Mouse (Mus musculus) forebrain, embryonic 11.5 days (tissue): ENCODE results near the gene Ccn6. TPM values are rescaled to one million over a fixed set of nuclear protein-coding genes. Genes with fewer than 3 reads are reported as not detected.

Experiments
- ATAC-seq: fragments of 200-750 bp; cut with Nextera tagmentation; replicated peaks from 2 replicates; pipeline ENCODE4 v1.8.0; 2017; ENCODE audit warnings: moderate TSS enrichment; ENCODE audit not compliant: low FRiP score
- DNase-seq: peaks from one replicate; pipeline ENCODE4 v3.0.0-alpha.2; 2017; ENCODE audit warnings: low spot score
- H3K27ac ChIP-seq: fragments of 300-500 bp; sonication (generic); 2 replicates; pipeline ENCODE4 v1.5.1; 2014; ENCODE audit warnings: low read depth, low read length
- H3K27me3 ChIP-seq: fragments of 300-500 bp; sonication (generic); 2 replicates; pipeline ENCODE4 v1.6.1; 2014; ENCODE audit warnings: mild to moderate bottlenecking, low read length, mixed read lengths; ENCODE audit not compliant: control insufficient read depth, insufficient read depth
- H3K36me3 ChIP-seq: fragments of 300-500 bp; sonication (generic); 2 replicates; pipeline ENCODE4 v1.6.1; 2014; ENCODE audit warnings: mild to moderate bottlenecking, low read length, moderate library complexity, mixed read lengths; ENCODE audit not compliant: control insufficient read depth, insufficient read depth
- H3K4me1 ChIP-seq: fragments of 300-500 bp; sonication (generic); replicated peaks from 2 replicates; pipeline ENCODE4 v1.6.1; 2014; ENCODE audit warnings: low read length, mixed read lengths; ENCODE audit not compliant: control insufficient read depth, insufficient read depth
- H3K4me2 ChIP-seq: fragments of 300-500 bp; sonication (generic); 2 replicates; pipeline ENCODE4 v1.6.1; 2014; ENCODE audit warnings: low read depth, mild to moderate bottlenecking, low read length, moderate library complexity, mixed read lengths; ENCODE audit not compliant: severe bottlenecking
- H3K4me3 ChIP-seq: fragments of 300-500 bp; sonication (generic); 2 replicates; pipeline ENCODE4 v1.5.1; 2014; ENCODE audit warnings: low read depth, low read length
- H3K9ac ChIP-seq: fragments of 300-500 bp; sonication (generic); 2 replicates; pipeline ENCODE4 v1.6.1; 2014; ENCODE audit warnings: low read length
- H3K9me3 ChIP-seq: fragments of 300-500 bp; sonication (generic); 2 replicates; pipeline ENCODE4 v1.6.1; 2016; ENCODE audit warnings: low read length, mixed read lengths; ENCODE audit not compliant: control insufficient read depth
- WGBS: fragments of 180-500 bp; shearing (Covaris S2); extraction: QIAGEN DNeasy Blood & Tissue Kit; methylation state at CpG from one replicate; pipeline ENCODE4 v1.1.7; 2014; 5-methylcytosine and 5-hydroxymethylcytosine counted together
- polyA plus RNA-seq: library from polyadenylated mRNA; unstranded; fragments of >200 nt; fragmentation: Nextera tagmentation; extraction: Ambion mirVana; gene quantifications from 2 replicates; pipeline ENCODE4 v1.2.1, GENCODE M21; 2014

The Ccn6 gene
- polyA plus RNA-seq, 1 experiment from 2014 or later, result 0.27 TPM

DNA sequence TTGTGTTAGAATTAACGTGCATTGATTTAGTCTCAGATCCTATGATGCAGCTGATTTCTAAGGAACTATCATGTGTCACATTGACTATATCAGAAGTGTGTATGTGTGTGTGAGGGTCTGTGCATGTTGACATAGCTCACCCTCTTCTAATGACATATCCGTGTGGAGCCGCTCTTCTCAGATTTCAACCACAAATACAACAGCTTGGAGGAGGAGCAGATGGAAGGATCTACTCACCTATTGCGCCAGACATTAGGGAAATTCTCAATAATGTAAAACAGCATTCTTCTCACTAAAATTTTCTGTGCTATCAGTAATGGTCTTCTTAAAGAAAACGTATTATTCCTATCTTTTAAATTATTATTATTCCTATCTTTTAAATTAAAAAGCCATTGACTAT is 6.9 kb downstream of the Ccn6 start:
- 91% methylated on average over 5 of the region's 5 CpGs for WGBS
- H3K9ac ChIP-seq, result no peak overlapping the region
- no peak overlapping the region for H3K4me3 ChIP-seq
- no peak overlapping the region for H3K4me2 ChIP-seq
- ATAC-seq, result no peak
- no peak overlapping the region for H3K27ac ChIP-seq
- no peak for DNase-seq
- no peaks in the 10 kb centered on the region for H3K36me3 ChIP-seq
- no peaks in the 10 kb centered on the region for H3K27me3 ChIP-seq
- no peaks in the 10 kb centered on the region for H3K9me3 ChIP-seq
- no peaks in the 10 kb centered on the region for H3K4me1 ChIP-seq

DNA sequence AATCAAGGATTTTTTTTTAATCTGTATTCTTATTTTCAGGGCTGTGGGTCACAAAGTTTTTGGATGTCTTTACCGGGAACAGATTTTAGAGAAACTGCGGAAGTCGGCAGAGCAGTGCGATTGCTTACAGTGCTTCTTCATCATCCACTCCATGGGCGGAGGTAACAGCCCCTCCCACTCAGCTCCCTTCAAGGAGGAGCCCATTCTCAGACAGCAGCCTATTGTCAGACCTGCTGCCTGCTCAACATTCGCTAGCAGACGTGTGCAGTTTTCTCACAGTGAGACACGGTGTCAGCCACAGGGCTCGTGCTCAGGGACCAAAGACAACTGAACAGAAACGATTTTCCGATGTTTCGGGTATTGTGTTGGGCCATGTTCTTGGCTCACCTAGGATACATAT is 21.4 kb downstream of the Ccn6 start:
- Histone ChIP-seq H3K4me1 (no peaks in the 10 kb centered on the region), H3K9ac (no peak overlapping the region), H3K27ac (no peak overlapping the region), H3K4me2 (no peak overlapping the region), H3K4me3 (no peak overlapping the region), H3K27me3 (no peaks in the 10 kb centered on the region), H3K36me3 (no peaks in the 10 kb centered on the region; the same call in 1 of the 2 replicates), H3K9me3 (no peaks in the 10 kb centered on the region)
- 87% methylated on average over 12 of the region's 12 CpGs for WGBS
- DNase-seq (no peak), ATAC-seq (no peak)

DNA sequence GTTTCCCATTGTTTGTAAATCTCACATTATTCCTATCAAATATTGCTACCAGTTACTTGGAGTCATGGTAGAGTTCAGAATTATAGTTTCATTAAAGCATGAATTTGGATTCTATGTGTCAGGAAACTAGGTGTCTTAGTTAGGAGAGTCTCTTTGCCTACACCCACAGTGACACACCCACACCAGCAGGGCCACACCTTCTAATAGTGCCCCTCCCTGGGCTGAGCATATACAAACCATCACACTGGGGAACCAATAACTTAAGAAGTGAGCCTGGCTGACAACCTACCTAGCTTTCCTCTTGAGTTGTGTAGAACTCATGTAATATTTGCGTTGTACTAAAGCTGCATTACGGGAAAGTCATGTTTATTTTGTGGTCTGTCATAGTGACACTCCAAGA is 22.2 kb downstream of the Ccn6 start:
- DNase-seq (no peak), ATAC-seq (no peak)
- Histone ChIP-seq H3K9ac (no peak overlapping the region), H3K4me1 (no peaks in the 10 kb centered on the region), H3K27ac (no peak overlapping the region), H3K4me3 (no peak overlapping the region), H3K27me3 (no peaks in the 10 kb centered on the region), H3K36me3 (no peaks in the 10 kb centered on the region; the same call in 1 of the 2 replicates), H3K4me2 (no peak overlapping the region), H3K9me3 (no peaks in the 10 kb centered on the region)
- WGBS, result 94% methylated on average over 2 of the region's 2 CpGs

DNA sequence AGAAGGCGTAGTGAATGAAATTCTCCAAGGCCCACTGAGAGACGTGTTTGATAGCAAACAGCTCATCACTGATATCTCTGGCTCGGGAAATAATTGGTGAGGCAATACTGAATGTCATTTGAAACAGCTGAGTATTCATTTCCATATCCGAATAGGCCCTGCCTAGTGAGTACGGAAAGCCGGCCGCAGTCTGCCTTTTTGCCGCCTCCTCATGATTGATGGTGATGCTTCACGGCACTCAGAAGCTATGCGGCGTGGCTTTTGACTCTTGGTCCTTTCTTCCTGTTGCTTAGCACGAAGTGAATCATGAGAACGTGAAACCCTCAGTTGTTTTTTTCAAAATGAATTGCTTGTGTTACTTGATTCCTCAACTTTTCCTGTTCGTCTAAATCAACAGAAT is 22.8 kb downstream of the Ccn6 start:
- Histone ChIP-seq H3K4me1 (no peaks in the 10 kb centered on the region), H3K4me2 (no peak overlapping the region), H3K9ac (no peak overlapping the region), H3K4me3 (no peak overlapping the region), H3K9me3 (no peaks in the 10 kb centered on the region), H3K36me3 (no peaks in the 10 kb centered on the region; the same call in 1 of the 2 replicates), H3K27ac (no peak overlapping the region), H3K27me3 (no peaks in the 10 kb centered on the region)
- 94% methylated on average over 14 of the region's 14 CpGs for WGBS
- ATAC-seq, result no peak
- no peak for DNase-seq

DNA sequence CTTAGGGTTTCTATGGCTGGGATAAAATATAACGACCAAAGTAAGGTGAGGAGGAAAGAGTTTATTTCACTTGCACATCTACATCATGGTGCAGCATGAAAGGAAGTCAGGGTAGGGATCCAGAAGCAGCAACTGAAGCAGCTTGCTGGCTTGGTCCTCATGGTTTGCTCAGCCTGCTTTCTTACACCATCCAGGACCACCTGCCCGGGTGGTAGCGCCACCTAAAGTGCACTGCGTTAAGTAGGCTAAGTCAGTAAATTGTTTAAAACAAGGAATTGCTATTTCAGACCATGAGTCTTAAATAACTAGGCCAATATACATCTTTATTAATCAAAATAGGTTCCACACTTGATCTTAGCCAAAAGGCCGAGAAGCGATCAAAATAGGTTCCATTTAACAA is 24.8 kb downstream of the Ccn6 start:
- 85% methylated on average over 6 of the region's 6 CpGs for WGBS
- H3K9me3 ChIP-seq, result no peaks in the 10 kb centered on the region
- H3K36me3 ChIP-seq, result no peaks in the 10 kb centered on the region; the same call in 1 of the 2 replicates
- DNase-seq (no peak), ATAC-seq (no peak)
- no peaks in the 10 kb centered on the region for H3K4me1 ChIP-seq
- H3K27me3 ChIP-seq, result no peaks in the 10 kb centered on the region
- no peak overlapping the region for H3K27ac ChIP-seq
- no peak overlapping the region for H3K4me3 ChIP-seq
- H3K9ac ChIP-seq, result no peak overlapping the region
- H3K4me2 ChIP-seq, result no peak overlapping the region

DNA sequence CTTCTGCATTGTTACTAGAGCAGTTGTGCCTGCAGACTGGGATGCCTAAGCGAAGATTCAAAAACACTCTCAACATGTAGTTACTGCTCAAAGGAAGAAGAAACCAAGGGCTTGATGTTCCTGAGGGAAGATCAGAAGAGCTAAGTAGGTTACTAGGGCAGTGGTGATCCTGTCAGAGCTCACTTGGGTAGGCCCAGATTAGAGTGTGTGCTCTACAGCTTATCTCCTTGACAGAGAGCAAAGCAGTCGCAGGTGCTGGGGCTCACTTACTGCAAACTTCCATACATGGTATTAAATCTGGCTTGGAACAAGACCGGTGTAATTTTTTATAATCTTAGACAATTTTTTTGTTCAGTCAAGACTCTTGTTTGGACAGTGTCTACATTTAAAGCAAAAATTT is 25.8 kb downstream of the Ccn6 start:
- no peak overlapping the region for H3K4me2 ChIP-seq
- ATAC-seq (no peak), DNase-seq (no peak)
- WGBS, result 98% methylated on average over 3 of the region's 3 CpGs
- no peaks in the 10 kb centered on the region; the same call in 1 of the 2 replicates for H3K36me3 ChIP-seq
- no peak overlapping the region for H3K27ac ChIP-seq
- no peaks in the 10 kb centered on the region for H3K4me1 ChIP-seq
- no peak overlapping the region for H3K4me3 ChIP-seq
- no peak overlapping the region for H3K9ac ChIP-seq
- H3K27me3 ChIP-seq, result no peaks in the 10 kb centered on the region
- no peaks in the 10 kb centered on the region for H3K9me3 ChIP-seq

DNA sequence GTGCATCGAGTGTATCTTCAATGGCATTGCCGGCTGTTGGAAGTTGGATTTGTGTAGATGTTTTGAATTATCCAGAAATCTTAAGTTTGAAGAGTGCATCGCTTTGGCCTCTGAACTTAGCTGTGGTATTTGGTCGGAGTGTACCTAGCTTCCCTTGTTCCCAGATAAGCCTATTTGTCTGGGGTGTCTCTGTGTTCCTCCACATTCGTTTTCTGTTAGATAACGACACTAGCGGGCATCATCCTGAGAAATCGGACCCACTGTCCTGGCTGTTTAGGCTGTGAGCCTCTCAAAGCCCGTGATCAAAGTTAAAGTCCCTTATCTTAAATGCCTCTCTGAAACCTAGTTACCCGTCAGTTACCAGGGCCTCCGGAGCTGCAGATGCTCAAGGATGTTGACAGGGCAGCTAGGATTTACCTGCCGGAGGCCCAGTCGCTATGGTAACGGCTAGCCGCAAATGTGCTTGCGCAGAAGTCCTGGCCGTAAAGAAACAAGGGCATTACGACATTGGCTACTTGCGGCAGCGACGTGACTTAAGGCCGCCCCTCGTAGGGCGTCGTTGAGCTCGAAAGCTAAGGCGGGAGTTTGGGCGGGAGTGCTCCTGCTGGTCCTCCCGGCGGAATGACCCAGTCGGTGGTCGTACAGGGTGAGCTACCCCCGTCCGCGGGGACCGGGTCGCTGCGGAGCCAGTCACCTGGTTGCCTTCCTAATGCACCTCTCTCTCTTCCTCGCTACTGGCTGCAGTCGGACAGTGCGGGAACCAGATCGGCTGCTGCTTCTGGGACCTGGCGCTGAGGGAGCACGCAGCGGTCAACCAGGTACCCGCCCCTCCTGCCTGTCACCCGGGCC is 29.9 kb downstream of the Ccn6 start, which contains the start of the genes Fam229b and Tube1:
Fam229b (minus strand) TSS at position 453 of the 849 bp plus-strand sequence.
Tube1 (plus strand) TSS at position 515 of the 849 bp plus-strand sequence.
- Histone ChIP-seq H3K4me2 (peak within 1 kb of the TSS; percentile 74), H3K4me3 (peak within 1 kb of the TSS; percentile 67), H3K27me3 (no peaks in the 10 kb centered on the region), H3K4me1 (no peaks in the 10 kb centered on the region), H3K27ac (peak within 1 kb of the TSS; percentile 50; the same call in 1 of the 2 replicates), H3K9ac (peak within 1 kb of the TSS; percentile 74), H3K36me3 (no peaks in the 10 kb centered on the region; the same call in 1 of the 2 replicates), H3K9me3 (no peaks in the 10 kb centered on the region)
- WGBS, result 4% methylated on average over 47 of the region's 47 CpGs
- peak; percentile 92 for ATAC-seq
- peak; percentile 91 for DNase-seq

DNA sequence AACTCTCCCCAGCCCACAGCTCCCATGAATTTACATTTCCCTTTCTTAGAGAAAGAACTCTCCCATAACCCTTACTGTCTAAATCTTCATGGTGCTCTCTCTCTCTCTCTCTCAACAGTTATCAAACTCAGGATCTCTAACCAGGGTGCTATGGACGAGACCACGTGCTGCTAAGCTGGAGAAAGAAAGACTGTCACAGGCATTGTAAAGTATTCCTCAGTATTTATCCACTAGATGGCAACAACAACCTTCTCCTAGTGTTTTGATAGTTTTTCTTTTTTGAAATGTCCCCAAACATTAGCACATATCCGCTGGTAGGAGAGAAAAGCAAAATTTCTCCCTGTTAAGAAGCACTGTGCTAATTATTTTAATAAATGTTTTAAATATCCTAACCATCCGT is 42.2 kb downstream of the Ccn6 start:
- Histone ChIP-seq H3K9ac (no peak overlapping the region), H3K9me3 (no peaks in the 10 kb centered on the region), H3K36me3 (no peaks in the 10 kb centered on the region), H3K4me3 (no peak overlapping the region), H3K27me3 (no peaks in the 10 kb centered on the region), H3K4me1 (no peaks in the 10 kb centered on the region), H3K27ac (no peak overlapping the region), H3K4me2 (no peak overlapping the region)
- 38% methylated on average over 4 of the region's 4 CpGs for WGBS
- no peak for DNase-seq
- ATAC-seq, result no peak

DNA sequence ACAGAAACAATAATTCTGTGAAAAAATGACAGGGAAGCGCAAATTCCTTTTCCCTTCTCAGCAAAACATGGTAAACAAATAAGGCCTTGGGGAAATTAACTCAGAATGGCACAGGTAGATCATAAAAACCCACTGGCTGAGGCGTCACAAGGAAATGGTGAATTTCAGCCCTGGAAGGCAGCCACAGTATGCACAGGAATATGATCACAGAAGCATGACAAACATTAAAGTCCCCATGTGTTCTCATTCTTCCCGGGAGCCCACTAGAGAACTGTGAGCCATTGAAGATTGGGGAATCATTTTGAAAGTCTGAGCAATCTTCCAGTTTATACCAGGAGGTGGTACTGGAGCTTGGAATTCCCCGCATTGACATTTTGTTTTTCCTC is 54.1 kb downstream of the Ccn6 start:
- no peaks in the 10 kb centered on the region for H3K9me3 ChIP-seq
- no peaks in the 10 kb centered on the region for H3K36me3 ChIP-seq
- ATAC-seq (no peak), DNase-seq (no peak)
- no peak overlapping the region for H3K27ac ChIP-seq
- H3K4me1 ChIP-seq, result no peaks in the 10 kb centered on the region; the same call in 1 of the 2 replicates
- no peak overlapping the region for H3K4me2 ChIP-seq
- no peak overlapping the region for H3K4me3 ChIP-seq
- no peaks in the 10 kb centered on the region for H3K27me3 ChIP-seq
- no peak overlapping the region for H3K9ac ChIP-seq
- WGBS, result 76% methylated on average over 4 of the region's 4 CpGs
